Mouse (Mus musculus): ENCODE data around the gene Cyp2a22.
"Not testable (repeated sequence)": the region's sequence is repeated elsewhere in the genome, so short reads cannot be mapped to it uniquely, and the experiment has no call there.

GRCm38 (mm10) chr7:26953306-26953705 is 14.1 kb upstream of the Cyp2a22 start:
- not testable (repeated sequence) for TF ChIP-seq NRF1 (IDR thresholded peaks at IDR 0.05; ENCODE audit: low read depth, low read length); ELF1 (IDR thresholded peaks at IDR 0.05; ENCODE audit: low read depth, low read length); MAX (IDR thresholded peaks at IDR 0.05; ENCODE audit: low read length); CTCF (conservative IDR thresholded peaks at IDR 0.05 in 1 of 2, IDR thresholded peaks at IDR 0.05 in 1 of 2; ENCODE audit: low read depth in 2 of 2, low read length in 2 of 2)

All from CH12.LX (cell line).